Mouse (Mus musculus) erythroblast, embryonic 14.5 days (primary cell): ENCODE results near the gene Fam124b. TPM values are rescaled to one million over a fixed set of nuclear protein-coding genes. Genes with fewer than 3 reads are reported as not detected.

Experiments used
- H3K27me3 ChIP-seq: 2 replicates; pipeline ENCODE4 v1.6.1; 2012; ENCODE audit warnings: inconsistent platforms; ENCODE audit not compliant: control insufficient read depth
- H3K36me3 ChIP-seq: 2 replicates; pipeline ENCODE4 v1.6.1; 2012; ENCODE audit warnings: mild to moderate bottlenecking, inconsistent platforms; ENCODE audit not compliant: control insufficient read depth
- H3K4me1 ChIP-seq: 2 replicates; pipeline ENCODE4 v1.6.1; 2012; ENCODE audit warnings: inconsistent platforms; ENCODE audit not compliant: control insufficient read depth
- H3K4me3 ChIP-seq: replicated peaks from 2 replicates; pipeline ENCODE3; 2012; ENCODE audit warnings: moderate library complexity, mild to moderate bottlenecking, inconsistent platforms
- H3K9me3 ChIP-seq: 2 replicates; pipeline ENCODE4 v1.6.1; 2012; ENCODE audit warnings: low read length, inconsistent platforms, mixed read lengths; ENCODE audit not compliant: control insufficient read depth
- GATA1 ChIP-seq: IDR thresholded peaks from 2 replicates; pipeline ENCODE4 v1.6.1; 2012; ENCODE audit warnings: low read length, inconsistent platforms, mixed read lengths
- TAL1 ChIP-seq: IDR thresholded peaks from 3 replicates; pipeline ENCODE4 v1.6.1; 2012; ENCODE audit warnings: low read length, inconsistent platforms, mixed read lengths
- polyA plus RNA-seq: library from polyadenylated mRNA; stranded (reverse); fragments of >175 nt; gene quantifications from 2 replicates; pipeline ENCODE4 v1.2.3, GENCODE M21; 2012

The Fam124b gene
- polyA plus RNA-seq, 1 experiment, result not detected

DNA sequence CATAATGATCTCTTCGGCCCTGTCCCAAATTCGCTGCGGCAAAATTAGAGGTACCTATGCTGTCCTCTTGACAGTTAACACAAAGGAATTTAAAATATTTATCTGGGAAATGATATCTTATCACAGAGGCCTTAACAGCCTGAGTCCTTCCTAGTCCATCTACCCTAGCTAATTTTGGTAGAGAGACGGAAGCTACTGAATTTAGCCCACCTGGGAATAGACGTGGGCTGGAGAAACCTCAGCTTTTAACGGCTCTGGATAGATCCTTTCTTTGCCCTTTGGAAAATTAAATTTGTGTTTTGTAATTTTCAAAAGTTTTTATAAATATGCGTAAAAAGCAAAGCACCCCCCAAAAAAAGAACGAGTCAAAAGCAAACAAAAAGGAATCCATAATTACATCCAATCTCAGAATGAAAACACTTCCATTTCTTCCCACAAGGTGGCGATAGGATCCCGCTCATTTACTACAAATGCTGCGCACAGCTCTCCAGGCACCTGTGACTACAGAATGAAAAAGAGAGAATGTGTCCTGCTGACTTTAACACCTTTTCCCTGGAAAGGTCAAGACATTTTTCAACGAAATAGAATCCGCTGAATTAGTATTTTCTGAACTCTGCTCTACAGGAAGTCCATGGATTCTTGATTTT is 37.4 kb downstream of the Fam124b start:
- Histone ChIP-seq H3K36me3 (no peaks in the 10 kb centered on the region), H3K27me3 (no peaks in the 10 kb centered on the region), H3K4me1 (no peaks in the 10 kb centered on the region), H3K9me3 (peaks cover 4% of the 10 kb centered on the region; the same call in 1 of the 2 replicates), H3K4me3 (no peak overlapping the region)
- TF ChIP-seq TAL1 (no peak), GATA1 (no peak)

DNA sequence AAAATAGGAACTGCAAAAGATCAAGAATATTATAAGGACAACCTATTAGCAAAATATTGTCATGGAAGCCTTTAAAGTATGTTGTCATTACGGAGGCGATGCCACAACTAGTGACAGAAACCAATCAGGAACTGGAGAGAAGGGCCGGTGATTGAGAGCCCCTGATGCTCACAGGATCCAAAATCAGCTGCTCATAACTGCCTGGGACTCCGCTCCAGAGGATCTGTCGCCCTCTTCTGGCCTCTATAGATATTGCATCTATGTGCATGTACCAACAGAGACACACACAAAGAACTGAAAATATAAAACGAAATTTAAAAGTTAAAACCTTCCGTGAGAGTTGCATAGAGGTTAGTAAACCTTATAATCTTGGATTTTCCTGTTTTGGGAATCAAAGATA is 38.1 kb downstream of the Fam124b start:
- no peaks in the 10 kb centered on the region for H3K36me3 ChIP-seq
- H3K9me3 ChIP-seq, result peaks cover 4% of the 10 kb centered on the region; the same call in 1 of the 2 replicates
- no peaks in the 10 kb centered on the region for H3K27me3 ChIP-seq
- no peaks in the 10 kb centered on the region for H3K4me1 ChIP-seq
- no peak for TF ChIP-seq GATA1
- TF ChIP-seq TAL1, result no peak
- no peak overlapping the region for H3K4me3 ChIP-seq

DNA sequence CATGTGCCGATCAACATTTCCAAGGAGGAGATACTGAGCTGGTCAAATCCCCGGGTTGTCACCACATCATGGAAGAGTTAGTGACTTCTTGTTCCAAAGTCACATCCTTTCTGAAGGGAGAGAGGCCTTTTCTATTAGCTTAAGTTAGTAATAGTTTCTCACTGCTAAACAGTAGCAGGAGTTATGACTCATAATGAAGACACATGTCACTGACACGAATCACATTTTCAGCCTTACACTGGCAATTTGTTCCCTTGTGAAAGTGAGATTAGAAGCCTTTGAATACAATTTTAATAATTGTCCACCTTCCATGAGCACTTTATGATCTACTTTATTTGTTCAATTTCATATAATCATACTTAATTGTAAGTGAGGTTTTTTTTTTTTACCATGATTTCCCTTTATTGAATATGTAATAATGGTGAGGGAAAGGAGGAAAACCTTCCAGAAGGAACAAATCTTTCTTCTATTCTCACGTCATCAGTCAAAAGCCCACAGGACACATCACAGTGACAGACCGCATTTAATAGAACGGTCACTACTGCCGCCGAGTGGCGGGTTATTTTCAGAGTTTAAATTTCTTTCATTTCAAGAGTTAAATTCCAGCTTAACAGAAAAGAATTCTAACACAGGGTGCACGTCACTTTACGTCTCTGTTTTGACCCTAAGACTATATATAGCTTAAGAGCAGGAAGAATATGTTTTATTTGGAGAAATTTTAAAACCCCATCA is 40.5 kb downstream of the Fam124b start:
- no peaks in the 10 kb centered on the region for H3K27me3 ChIP-seq

DNA sequence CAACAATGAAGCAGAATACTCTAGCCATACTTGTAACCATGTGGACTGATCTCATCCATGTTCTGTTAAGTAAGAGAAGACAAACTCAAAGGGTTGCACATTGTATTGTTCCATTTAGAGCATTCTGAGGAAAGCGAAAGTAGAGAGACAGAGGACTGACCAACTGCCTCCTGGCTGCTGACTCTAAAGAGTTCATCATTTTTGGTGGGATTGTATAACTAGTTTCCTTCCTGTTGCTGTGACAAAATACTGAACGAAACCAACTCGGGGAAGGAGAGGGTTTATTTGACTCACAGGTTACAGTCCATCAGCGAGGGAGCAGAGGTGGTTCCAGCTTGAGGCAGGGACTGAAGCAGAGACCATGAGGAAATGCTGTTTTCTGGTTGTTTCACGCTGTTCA is 50.6 kb downstream of the Fam124b start:
- H3K27me3 ChIP-seq, result no peaks in the 10 kb centered on the region
- H3K36me3 ChIP-seq, result no peaks in the 10 kb centered on the region
- no peaks in the 10 kb centered on the region for H3K4me1 ChIP-seq
- TF ChIP-seq TAL1, result no peak
- no peak for TF ChIP-seq GATA1
- H3K9me3 ChIP-seq, result no peaks in the 10 kb centered on the region
- H3K4me3 ChIP-seq, result no peak overlapping the region

More for the DNA sequence above, 40.5 kb downstream of the Fam124b start:
- H3K9me3 ChIP-seq, result no peaks in the 10 kb centered on the region
- TF ChIP-seq TAL1 (no peak), GATA1 (no peak)
- H3K4me1 ChIP-seq, result no peaks in the 10 kb centered on the region
- no peak overlapping the region for H3K4me3 ChIP-seq
- no peaks in the 10 kb centered on the region for H3K36me3 ChIP-seq

DNA sequence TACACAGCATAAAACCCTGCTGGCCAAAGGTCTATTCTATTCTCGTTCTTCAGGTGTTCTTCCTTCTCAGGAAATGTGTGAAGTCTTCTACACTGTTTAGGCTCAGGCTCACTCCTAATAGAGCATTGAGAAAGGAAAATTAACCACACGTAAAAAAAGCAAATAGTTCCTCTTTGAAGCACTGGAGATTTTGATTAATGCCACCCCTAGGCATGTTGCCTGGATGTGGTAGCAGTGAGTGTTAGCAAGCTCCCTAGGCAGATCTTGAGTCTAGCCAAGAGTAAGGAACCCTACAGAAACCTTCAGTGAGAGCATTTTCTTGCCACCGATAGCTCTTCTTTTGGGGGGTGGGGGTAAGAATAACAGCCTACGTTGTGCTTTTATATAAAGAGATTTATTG is 51.7 kb downstream of the Fam124b start:
- no peaks in the 10 kb centered on the region for H3K9me3 ChIP-seq
- no peaks in the 10 kb centered on the region for H3K27me3 ChIP-seq
- no peaks in the 10 kb centered on the region for H3K36me3 ChIP-seq
- no peaks in the 10 kb centered on the region for H3K4me1 ChIP-seq
- H3K4me3 ChIP-seq, result no peak overlapping the region
- TF ChIP-seq GATA1, result no peak
- no peak for TF ChIP-seq TAL1

DNA sequence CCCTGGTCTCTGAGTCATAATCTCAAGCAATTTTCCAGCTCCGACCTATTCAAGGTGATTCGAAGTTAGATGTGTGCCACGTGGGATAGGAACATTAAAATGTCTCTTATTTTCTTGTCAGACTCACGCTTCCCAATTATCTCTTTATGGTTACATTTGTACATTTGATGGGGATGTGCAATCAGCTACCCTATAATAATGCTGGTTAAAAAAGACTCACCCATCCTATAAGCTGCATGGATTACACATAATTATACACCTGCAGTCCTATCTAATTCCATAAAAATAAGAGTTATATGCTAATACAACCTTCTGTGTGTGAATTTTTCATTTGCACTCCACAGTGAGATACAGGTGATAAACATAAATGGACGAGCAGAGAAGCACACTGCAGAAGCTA is 52.9 kb downstream of the Fam124b start:
- no peaks in the 10 kb centered on the region for H3K36me3 ChIP-seq
- no peaks in the 10 kb centered on the region for H3K4me1 ChIP-seq
- H3K9me3 ChIP-seq, result no peaks in the 10 kb centered on the region
- H3K4me3 ChIP-seq, result no peak overlapping the region
- no peaks in the 10 kb centered on the region for H3K27me3 ChIP-seq
- TF ChIP-seq TAL1 (no peak), GATA1 (no peak)

DNA sequence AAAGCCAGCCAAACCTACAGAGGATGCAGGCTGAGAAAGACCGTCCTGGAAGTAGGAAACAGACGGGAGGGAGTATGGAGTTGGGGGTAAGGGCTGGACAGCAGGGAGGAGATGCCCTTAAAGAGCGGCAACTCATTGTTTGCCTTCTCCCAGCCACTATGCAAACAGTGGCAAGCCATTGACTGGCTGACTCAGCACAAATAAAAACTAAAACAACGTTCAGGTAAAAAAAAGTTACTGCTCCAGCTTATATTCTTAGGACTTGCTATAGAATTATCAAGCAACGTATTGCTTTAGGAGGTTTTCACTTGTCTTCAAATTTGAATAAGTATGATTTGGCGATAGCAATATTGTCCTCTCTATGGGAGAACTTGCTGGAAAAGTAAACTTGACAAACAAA is 55.3 kb downstream of the Fam124b start:
- no peaks in the 10 kb centered on the region for H3K27me3 ChIP-seq
- no peaks in the 10 kb centered on the region for H3K9me3 ChIP-seq
- H3K4me3 ChIP-seq, result no peak overlapping the region
- TF ChIP-seq GATA1 (no peak), TAL1 (no peak)
- no peaks in the 10 kb centered on the region for H3K36me3 ChIP-seq
- H3K4me1 ChIP-seq, result no peaks in the 10 kb centered on the region

DNA sequence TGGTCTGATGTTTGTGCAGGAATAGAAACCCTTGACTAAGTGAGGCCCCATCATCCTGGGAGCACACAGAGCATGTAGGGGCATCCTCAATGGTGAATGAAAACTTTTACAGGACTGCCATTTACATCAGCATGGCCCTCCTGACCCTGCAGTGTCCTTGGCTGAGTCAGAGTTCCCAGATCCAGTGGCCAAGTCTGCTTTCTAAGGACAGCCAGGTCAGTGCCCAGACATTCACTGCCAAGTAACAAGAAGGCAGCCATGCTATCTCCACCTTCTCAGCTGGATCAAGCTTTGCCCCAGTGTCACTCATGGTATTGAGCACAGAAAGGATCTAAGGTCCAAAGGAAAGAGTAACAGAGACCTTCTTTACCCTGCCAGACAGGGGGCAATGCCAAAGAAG is 58.7 kb downstream of the Fam124b start:
- Histone ChIP-seq H3K9me3 (no peaks in the 10 kb centered on the region), H3K27me3 (no peaks in the 10 kb centered on the region), H3K36me3 (no peaks in the 10 kb centered on the region), H3K4me1 (no peaks in the 10 kb centered on the region), H3K4me3 (no peak overlapping the region)
- TF ChIP-seq GATA1 (no peak), TAL1 (no peak)

DNA sequence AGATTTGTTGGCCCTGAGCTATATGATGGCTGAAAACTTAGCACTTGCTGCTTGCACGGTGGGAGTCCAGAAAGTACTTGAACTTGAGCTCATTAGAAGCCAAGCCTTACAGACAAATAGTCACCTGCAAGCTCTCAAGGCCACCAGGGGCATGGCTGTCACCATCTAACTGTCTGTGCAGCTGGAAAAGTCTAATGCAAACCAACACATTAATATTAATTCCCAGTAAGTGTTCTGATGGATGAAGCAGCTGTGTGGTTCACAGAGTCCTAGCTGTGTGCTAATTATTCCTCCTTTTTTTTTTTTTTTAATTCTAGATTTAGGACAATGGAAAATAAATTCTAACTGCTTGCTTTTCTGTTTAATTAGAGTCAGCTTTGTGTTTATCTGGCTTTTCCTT is 63.4 kb downstream of the Fam124b start:
- Histone ChIP-seq H3K36me3 (no peaks in the 10 kb centered on the region), H3K4me3 (no peak overlapping the region), H3K4me1 (no peaks in the 10 kb centered on the region), H3K27me3 (no peaks in the 10 kb centered on the region), H3K9me3 (no peaks in the 10 kb centered on the region)
- TF ChIP-seq TAL1, result no peak
- TF ChIP-seq GATA1, result no peak
